Mouse (Mus musculus): ENCODE measurements around the gene Eif4h. TPM values are rescaled to one million over a fixed set of nuclear protein-coding genes. Genes with fewer than 3 reads are reported as not detected.

The Eif4h gene
- polyA plus RNA-seq, 1 experiment from 2014 or later: 426 TPM

GRCm38 (mm10) chr5:134646461-134646860 is 7.2 kb upstream of the Eif4h start:
- ATAC-seq (ENCODE audit: low FRiP score, low read depth): no peak
- no peaks in the 10 kb centered on the region for H3K9me3 ChIP-seq
- no peak overlapping the region for H3K4me2 ChIP-seq (replicated peaks)
- H3K4me3 ChIP-seq: no peak overlapping the region
- H3K36me3 ChIP-seq: no peaks in the 10 kb centered on the region
- 76% methylated on average over 4 of the region's 4 CpGs for WGBS
- no peaks in the 10 kb centered on the region for H3K4me1 ChIP-seq
- no peak overlapping the region for H3K9ac ChIP-seq
- no peaks in the 10 kb centered on the region for H3K27me3 ChIP-seq (replicated peaks)
- H3K27ac ChIP-seq: no peak overlapping the region

DNA sequence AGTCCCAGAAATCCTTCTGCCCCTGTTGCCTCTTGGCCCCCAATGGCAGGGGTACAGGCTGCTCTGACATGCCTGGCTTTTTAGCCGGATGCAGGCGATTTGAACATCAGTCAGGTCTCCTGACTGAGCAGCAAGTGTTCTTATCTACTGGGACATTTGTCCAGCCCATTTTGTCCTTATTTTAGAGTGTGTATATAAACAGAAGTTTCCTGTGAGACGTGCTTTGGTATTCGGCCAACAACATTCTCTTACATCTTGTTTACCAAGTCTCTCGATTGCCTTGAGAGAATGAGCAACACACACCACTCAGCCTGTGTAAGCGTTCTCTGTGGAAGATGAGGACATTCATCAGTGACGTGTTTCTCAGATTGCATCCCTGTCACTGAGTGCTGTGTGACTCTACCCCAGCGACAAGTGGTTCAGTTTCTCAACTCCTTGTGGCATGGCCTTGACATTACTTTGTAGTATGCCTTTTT is 5.4 kb upstream of the Eif4h start:
- 73% methylated on average over 8 of the region's 8 CpGs for WGBS
- H3K27me3 ChIP-seq (replicated peaks): no peaks in the 10 kb centered on the region
- no peak for ATAC-seq (ENCODE audit: low FRiP score, low read depth)
- H3K9me3 ChIP-seq: no peaks in the 10 kb centered on the region
- no peak overlapping the region for H3K9ac ChIP-seq
- H3K4me2 ChIP-seq (replicated peaks): no peak overlapping the region
- no peaks in the 10 kb centered on the region; the same call in 1 of the 2 replicates for H3K4me1 ChIP-seq
- H3K4me3 ChIP-seq: no peak overlapping the region
- H3K27ac ChIP-seq: no peak overlapping the region
- H3K36me3 ChIP-seq: no peaks in the 10 kb centered on the region

- no peaks in the 10 kb centered on the region for H3K9me3 ChIP-seq
- H3K27me3 ChIP-seq (replicated peaks): no peaks in the 10 kb centered on the region
- no peaks in the 10 kb centered on the region for H3K36me3 ChIP-seq
- no peak overlapping the region for H3K4me3 ChIP-seq
- H3K9ac ChIP-seq: no peak overlapping the region
- H3K4me1 ChIP-seq: no peaks in the 10 kb centered on the region; the same call in 1 of the 2 replicates
- H3K4me2 ChIP-seq (replicated peaks): no peak overlapping the region
- no peak for ATAC-seq (ENCODE audit: low FRiP score, low read depth)
- no peak overlapping the region for H3K27ac ChIP-seq
- 88% methylated on average over 1 of the region's 1 CpGs for WGBS
Observed at GRCm38 (mm10) chr5:134644121-134644520, 4.8 kb upstream of the Eif4h start.

DNA sequence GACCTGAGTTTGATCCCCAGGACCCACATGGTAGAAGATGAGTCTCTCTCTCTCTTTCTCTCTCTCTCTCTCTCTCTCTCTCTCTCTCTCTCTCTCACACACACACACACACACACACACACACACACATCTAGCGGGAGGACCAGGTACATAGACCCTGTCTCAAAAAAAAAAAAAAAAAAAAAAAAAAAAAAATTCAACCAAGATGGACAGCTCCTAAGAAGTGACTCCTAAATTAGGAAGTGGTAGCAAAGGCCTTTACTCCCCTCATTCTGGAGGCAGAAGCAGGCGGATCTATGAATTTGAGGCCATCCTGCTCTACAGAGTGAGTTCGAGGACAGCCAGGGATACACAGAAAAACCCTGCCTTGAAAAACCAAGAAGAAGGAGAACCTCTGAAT is 1.1 kb upstream of the Eif4h start:
- H3K27ac ChIP-seq: no peak overlapping the region
- ATAC-seq (ENCODE audit: low FRiP score, low read depth): no peak
- peaks cover 7% of the 10 kb centered on the region for H3K4me1 ChIP-seq
- 84% methylated on average over 2 of the region's 3 CpGs for WGBS
- H3K27me3 ChIP-seq (replicated peaks): no peaks in the 10 kb centered on the region
- no peaks in the 10 kb centered on the region for H3K9me3 ChIP-seq
- H3K4me3 ChIP-seq: no peak overlapping the region
- H3K9ac ChIP-seq: no peak overlapping the region
- no peak overlapping the region for H3K4me2 ChIP-seq (replicated peaks)
- H3K36me3 ChIP-seq: peaks cover 9% of the 10 kb centered on the region

DNA sequence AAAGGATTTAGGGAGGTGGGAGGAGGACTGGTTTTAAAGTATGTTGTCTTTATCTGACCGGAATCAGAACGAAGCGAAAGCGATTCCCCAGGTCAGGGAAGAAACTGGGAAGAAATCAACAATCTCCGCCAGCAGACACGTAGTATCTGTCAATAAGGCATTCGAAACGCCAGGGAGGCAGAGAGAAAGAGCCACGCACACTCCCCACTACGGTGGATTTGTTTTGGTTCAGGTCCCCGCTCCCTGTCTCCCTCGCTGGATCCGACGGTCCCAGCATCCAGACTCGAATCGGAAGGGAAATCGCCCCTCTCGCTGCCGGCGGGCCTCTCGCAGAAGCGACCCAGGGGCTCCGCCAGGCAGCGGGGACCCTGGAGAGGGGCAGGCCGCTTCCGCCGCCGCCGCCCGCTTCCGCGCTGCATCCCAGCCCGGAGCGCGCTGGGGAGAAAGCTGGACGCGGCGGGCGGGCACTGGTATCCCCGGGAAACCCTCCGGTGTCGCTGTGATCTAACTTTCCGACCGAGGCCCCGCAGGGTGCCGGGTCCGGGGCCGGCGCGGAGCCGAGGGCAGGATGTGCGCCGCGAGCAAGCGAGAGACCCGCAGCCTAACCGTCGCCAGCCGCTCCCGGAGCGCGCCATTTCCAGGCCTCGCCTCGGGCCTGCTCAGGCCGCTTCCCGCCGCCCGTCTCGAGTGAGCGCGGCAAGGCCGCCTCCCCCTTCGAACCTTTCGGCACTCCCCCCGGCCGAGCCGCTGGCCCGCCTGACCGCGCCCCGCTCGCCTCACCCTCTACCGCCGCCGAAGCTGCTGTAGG is 625 bp downstream of the Eif4h start:
- no peaks in the 10 kb centered on the region for H3K27me3 ChIP-seq (replicated peaks)
- peak overlapping the region; percentile 66 for H3K4me2 ChIP-seq (replicated peaks)
- peak; percentile 64 for ATAC-seq (ENCODE audit: low FRiP score, low read depth)
- H3K27ac ChIP-seq: peak overlapping the region; percentile 87
- no peaks in the 10 kb centered on the region for H3K9me3 ChIP-seq
- H3K36me3 ChIP-seq: peaks cover 15% of the 10 kb centered on the region
- peak overlapping the region; percentile 100 for H3K4me3 ChIP-seq
- WGBS: under 1% methylated on average over 81 of the region's 85 CpGs
- H3K9ac ChIP-seq: peak overlapping the region; percentile 99
- H3K4me1 ChIP-seq: peaks cover 7% of the 10 kb centered on the region

GRCm38 (mm10) chr5:134637820-134638367 is 1.4 kb downstream of the Eif4h start:
- Histone ChIP-seq H3K27ac (peak overlapping the region; percentile 87; the same call in 1 of the 2 replicates), H3K9me3 (no peaks in the 10 kb centered on the region), H3K27me3 (replicated peaks) (no peaks in the 10 kb centered on the region), H3K9ac (peak overlapping the region; percentile 99), H3K4me3 (peak overlapping the region; percentile 100), H3K4me1 (peaks cover 13% of the 10 kb centered on the region), H3K4me2 (replicated peaks) (peak overlapping the region; percentile 66), H3K36me3 (peaks cover 18% of the 10 kb centered on the region)
- WGBS: 34% methylated on average over 5 of the region's 5 CpGs
- ATAC-seq (ENCODE audit: low FRiP score, low read depth): no peak

DNA sequence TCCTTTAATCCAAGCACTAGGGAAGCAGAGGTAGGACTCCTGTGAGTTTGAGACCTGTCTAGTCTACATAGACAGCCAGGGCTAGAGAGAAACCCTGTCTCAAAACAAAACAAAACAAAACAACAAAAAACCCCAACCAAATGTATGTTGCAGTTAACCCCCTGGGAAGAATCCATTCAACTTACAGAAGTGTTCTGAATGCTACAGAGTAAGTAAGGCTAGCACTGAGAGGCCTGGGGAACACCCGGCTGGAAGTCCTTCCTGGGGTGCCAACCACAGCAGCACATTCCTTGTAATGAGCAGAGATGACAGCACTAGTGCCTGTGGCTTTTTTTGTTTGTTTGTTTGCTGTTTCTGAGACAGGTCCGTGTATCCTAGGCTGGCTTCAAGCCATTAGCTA is 6.4 kb downstream of the Eif4h start:
- 69% methylated on average over 2 of the region's 2 CpGs for WGBS
- Histone ChIP-seq H3K9me3 (no peaks in the 10 kb centered on the region), H3K36me3 (peaks cover 44% of the 10 kb centered on the region), H3K4me1 (peaks cover 11% of the 10 kb centered on the region), H3K9ac (no peak overlapping the region), H3K4me3 (no peak overlapping the region), H3K27ac (no peak overlapping the region), H3K4me2 (replicated peaks) (no peak overlapping the region), H3K27me3 (replicated peaks) (no peaks in the 10 kb centered on the region)
- ATAC-seq (ENCODE audit: low FRiP score, low read depth): no peak

DNA sequence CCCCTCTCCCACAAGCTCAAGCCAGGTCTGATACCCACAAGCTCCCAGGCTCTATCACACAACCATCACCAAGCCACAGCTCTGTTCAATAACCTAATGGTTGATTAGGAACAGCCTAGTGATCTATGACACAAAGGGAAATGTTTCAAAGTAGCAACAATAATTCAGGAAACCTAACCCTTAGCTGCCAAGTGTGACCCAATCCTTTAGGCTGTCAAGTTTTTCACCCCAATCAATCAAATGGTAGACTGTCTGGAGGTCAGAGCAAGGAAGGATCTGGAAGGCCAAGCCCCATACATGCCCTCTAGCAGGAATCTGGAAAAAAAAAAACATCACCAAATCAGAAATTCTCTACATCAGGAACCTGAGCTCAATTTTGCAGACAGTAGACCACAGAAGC is 8.5 kb downstream of the Eif4h start:
- H3K27me3 ChIP-seq (replicated peaks): no peaks in the 10 kb centered on the region
- H3K27ac ChIP-seq: no peak overlapping the region
- ATAC-seq (ENCODE audit: low FRiP score, low read depth): no peak

DNA sequence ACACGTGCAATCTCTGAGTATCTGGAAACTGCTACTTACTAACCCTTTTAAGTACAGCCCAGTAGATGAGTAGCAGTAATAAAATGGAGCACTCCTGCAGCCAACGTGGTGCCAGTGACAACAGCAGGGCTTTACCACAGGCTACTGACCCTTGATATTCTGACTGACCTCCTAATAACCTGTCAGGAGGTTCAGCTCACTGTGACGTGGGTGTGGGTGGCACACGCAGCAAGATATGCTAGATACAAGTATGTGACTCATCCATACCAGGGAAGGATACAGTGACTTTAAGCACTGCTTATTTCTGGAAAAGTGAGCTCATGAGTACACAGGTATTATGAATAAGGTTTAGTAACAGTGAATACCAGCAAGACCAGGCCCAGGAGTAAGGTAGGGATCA is 9.8 kb downstream of the Eif4h start:
- H3K36me3 ChIP-seq: peaks cover 63% of the 10 kb centered on the region
- WGBS: 81% methylated on average over 4 of the region's 4 CpGs
- H3K27ac ChIP-seq: no peak overlapping the region
- no peak overlapping the region for H3K4me3 ChIP-seq
- no peaks in the 10 kb centered on the region for H3K27me3 ChIP-seq (replicated peaks)
- no peak overlapping the region for H3K4me2 ChIP-seq (replicated peaks)
- no peak overlapping the region for H3K9ac ChIP-seq
- ATAC-seq (ENCODE audit: low FRiP score, low read depth): no peak
- H3K9me3 ChIP-seq: no peaks in the 10 kb centered on the region
- H3K4me1 ChIP-seq: peaks cover 5% of the 10 kb centered on the region; the same call in 1 of the 2 replicates

More for the DNA sequence above, 8.5 kb downstream of the Eif4h start:
- H3K9me3 ChIP-seq: no peaks in the 10 kb centered on the region
- peaks cover 60% of the 10 kb centered on the region for H3K36me3 ChIP-seq
- no peak overlapping the region for H3K4me2 ChIP-seq (replicated peaks)
- H3K4me1 ChIP-seq: peaks cover 5% of the 10 kb centered on the region; the same call in 1 of the 2 replicates
- no peak overlapping the region for H3K4me3 ChIP-seq
- H3K9ac ChIP-seq: no peak overlapping the region

- Histone ChIP-seq H3K4me2 (replicated peaks) (no peak overlapping the region), H3K9me3 (no peaks in the 10 kb centered on the region), H3K27ac (no peak overlapping the region), H3K4me1 (no peaks in the 10 kb centered on the region), H3K4me3 (no peak overlapping the region), H3K9ac (no peak overlapping the region), H3K36me3 (peaks cover 100% of the 10 kb centered on the region), H3K27me3 (replicated peaks) (no peaks in the 10 kb centered on the region)
- no peak for ATAC-seq (ENCODE audit: low FRiP score, low read depth)
- WGBS: 85% methylated on average over 2 of the region's 2 CpGs
Observed at GRCm38 (mm10) chr5:134622069-134622468, 17.2 kb downstream of the Eif4h start.

GRCm38 (mm10) chr5:134621099-134621640 is 18.1 kb downstream of the Eif4h start:
- Histone ChIP-seq H3K36me3 (peaks cover 96% of the 10 kb centered on the region), H3K4me1 (no peaks in the 10 kb centered on the region), H3K4me2 (replicated peaks) (no peak overlapping the region), H3K4me3 (no peak overlapping the region), H3K27me3 (replicated peaks) (no peaks in the 10 kb centered on the region), H3K9ac (no peak overlapping the region), H3K9me3 (no peaks in the 10 kb centered on the region), H3K27ac (no peak overlapping the region)
- no peak for ATAC-seq (ENCODE audit: low FRiP score, low read depth)
- 97% methylated on average over 16 of the region's 16 CpGs for WGBS

DNA sequence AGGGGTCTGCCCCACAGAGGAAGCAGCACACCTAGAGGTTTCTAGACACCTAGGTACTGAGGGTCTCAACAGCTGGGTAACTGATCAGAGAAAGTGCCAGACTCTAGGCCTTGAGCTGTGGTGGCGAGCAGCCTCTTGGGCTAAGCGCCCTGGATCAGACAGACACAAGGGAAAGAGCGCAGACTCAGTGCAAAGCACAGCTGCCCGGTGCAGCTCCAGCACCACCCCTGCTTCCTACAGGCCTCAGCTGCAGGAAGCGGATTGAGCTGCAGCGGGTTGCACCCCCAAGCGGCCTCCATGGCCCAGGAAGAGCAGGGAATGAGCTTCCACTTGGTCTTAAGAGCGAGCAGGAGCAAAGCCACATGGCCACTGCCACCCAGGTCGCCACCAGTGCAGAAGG is 18.8 kb downstream of the Eif4h start:
- no peak overlapping the region for H3K4me3 ChIP-seq
- ATAC-seq (ENCODE audit: low FRiP score, low read depth): no peak
- WGBS: 93% methylated on average over 9 of the region's 9 CpGs

More for the DNA sequence above, 18.8 kb downstream of the Eif4h start:
- peaks cover 93% of the 10 kb centered on the region for H3K36me3 ChIP-seq
- no peak overlapping the region for H3K9ac ChIP-seq
- H3K4me1 ChIP-seq: no peaks in the 10 kb centered on the region
- no peaks in the 10 kb centered on the region for H3K27me3 ChIP-seq (replicated peaks)
- no peak overlapping the region for H3K27ac ChIP-seq
- no peak overlapping the region for H3K4me2 ChIP-seq (replicated peaks)
- H3K9me3 ChIP-seq: no peaks in the 10 kb centered on the region

All from neural tube, embryonic 12.5 days (tissue).